Mouse (Mus musculus) CH12.LX (cell line): ENCODE measurements around the gene Rps26. TPM values are rescaled to one million over a fixed set of nuclear protein-coding genes. Genes with fewer than 3 reads are reported as not detected.

ENCODE experiments used
- DNase-seq: peaks from one replicate; pipeline ENCODE4 v3.0.0-alpha.2; 2013; ENCODE audit errors: extremely low read depth
- H3K27ac ChIP-seq: 2 replicates; pipeline ENCODE4 v1.5.1; 2012; ENCODE audit warnings: low read depth, mild to moderate bottlenecking, control low read depth, moderate library complexity; ENCODE audit not compliant: insufficient read depth
- H3K27me3 ChIP-seq: replicated peaks from 2 replicates; pipeline ENCODE3; 2012; ENCODE audit warnings: inconsistent platforms
- H3K36me3 ChIP-seq, 2 experiments: replicated peaks in 1 of 2; 2 replicates each; pipeline versions ENCODE3 to v1.6.1; 2012; ENCODE audit warnings: inconsistent platforms in 1 of 2, low read length in 1 of 2, mild to moderate bottlenecking in 1 of 2, mixed read lengths in 1 of 2, moderate library complexity in 1 of 2; ENCODE audit not compliant: control insufficient read depth in 1 of 2, insufficient read depth in 1 of 2
- H3K4me1 ChIP-seq, 2 experiments: 2 replicates each; pipeline ENCODE4 v1.6.1; 2012; ENCODE audit warnings: inconsistent platforms in 1 of 2, moderate library complexity in 1 of 2; ENCODE audit not compliant: insufficient read depth in 2 of 2, control insufficient read depth in 1 of 2
- H3K4me2 ChIP-seq: 2 replicates; pipeline ENCODE4 v1.6.1; 2012; ENCODE audit warnings: low read depth, mild to moderate bottlenecking, control low read depth; ENCODE audit not compliant: poor library complexity, insufficient read depth, severe bottlenecking
- H3K4me3 ChIP-seq, 3 experiments: fragments of 150-350 bp in 1 of 3; sonication (generic) in 1 of 3; replicated peaks in 1 of 3; 2 replicates each; pipeline versions ENCODE3 to v1.5.1; 2011 to 2012; ENCODE audit warnings: low read depth in 2 of 3, low read length in 2 of 3, mild to moderate bottlenecking in 2 of 3, moderate library complexity in 2 of 3, control low read depth in 1 of 3, improper control_type of control experiment in 1 of 3, inconsistent platforms in 1 of 3, mixed read lengths in 1 of 3; ENCODE audit not compliant: poor library complexity in 1 of 3
- H3K79me2 ChIP-seq: replicated peaks from 2 replicates; pipeline ENCODE4 v1.6.1; 2012; ENCODE audit warnings: mild to moderate bottlenecking, moderate library complexity; ENCODE audit not compliant: control insufficient read depth, poor library complexity, insufficient read depth, severe bottlenecking; ENCODE audit errors: extremely low read depth
- H3K9ac ChIP-seq: 2 replicates; pipeline ENCODE4 v1.6.1; 2012; ENCODE audit warnings: low read depth, mild to moderate bottlenecking, control low read depth, moderate library complexity; ENCODE audit not compliant: insufficient read depth
- H3K9me3 ChIP-seq: replicated peaks from 2 replicates; pipeline ENCODE3; 2012; ENCODE audit warnings: low read length, inconsistent platforms, mixed read lengths
- CTCF ChIP-seq, 2 experiments: IDR thresholded peaks in 1 of 2; conservative IDR thresholded peaks in 1 of 2; 2 replicates each; pipeline ENCODE4 v1.5.1; 2011 to 2012; ENCODE audit warnings: low read depth in 2 of 2, low read length in 2 of 2, improper control_type of control experiment in 1 of 2, inconsistent platforms in 1 of 2, mild to moderate bottlenecking in 1 of 2, moderate library complexity in 1 of 2
- JUN ChIP-seq: IDR thresholded peaks from 2 replicates; pipeline ENCODE4 v1.6.1; 2011; ENCODE audit warnings: low read depth, mild to moderate bottlenecking, low read length, improper control_type of control experiment, moderate library complexity; ENCODE audit not compliant: insufficient read depth
- SMC3 ChIP-seq: IDR thresholded peaks from 2 replicates; pipeline ENCODE4 v1.6.1; 2011; ENCODE audit warnings: low read depth, low read length, improper control_type of control experiment
- dilution Hi-C: fragments of 300-500 bp; cut with MboI; formaldehyde crosslinking; loops from 2 replicates; pipeline ENCODE4 v1.14.3; 2020; ENCODE audit warnings: low sequenced_read_pairs; ENCODE audit not compliant: extremely low pct_unique_long_range_greater_than_20kb, extremely low pct_ligation_motif_present
- in situ Hi-C: fragments of 300-500 bp; cut with MboI; formaldehyde crosslinking; loops from 3 replicates; pipeline ENCODE4 v1.14.3; 2019; ENCODE audit warnings: low sequenced_read_pairs, low pct_ligation_motif_present, low pct_unique_long_range_greater_than_20kb, mixed read lengths
- polyA plus RNA-seq: library from polyadenylated mRNA; unstranded; fragments of >175 nt; gene quantifications from 2 replicates; pipeline ENCODE4 v1.2.1, GENCODE M21; 2012; ENCODE audit warnings: low read depth; ENCODE audit not compliant: insufficient read length
- total RNA-seq, 2 experiments: library from RNA; depleted of rRNA; stranded (reverse); fragments of 300-350 nt in 1 of 2; fragments of >200 nt in 1 of 2; gene quantifications; 2 replicates each; pipeline ENCODE4 v1.2.3; 2012 to 2014

Rps26 gene
- total and polyA plus RNA-seq, 3 experiments = 1,906 to 2,987 (median 2,220) TPM

DNA sequence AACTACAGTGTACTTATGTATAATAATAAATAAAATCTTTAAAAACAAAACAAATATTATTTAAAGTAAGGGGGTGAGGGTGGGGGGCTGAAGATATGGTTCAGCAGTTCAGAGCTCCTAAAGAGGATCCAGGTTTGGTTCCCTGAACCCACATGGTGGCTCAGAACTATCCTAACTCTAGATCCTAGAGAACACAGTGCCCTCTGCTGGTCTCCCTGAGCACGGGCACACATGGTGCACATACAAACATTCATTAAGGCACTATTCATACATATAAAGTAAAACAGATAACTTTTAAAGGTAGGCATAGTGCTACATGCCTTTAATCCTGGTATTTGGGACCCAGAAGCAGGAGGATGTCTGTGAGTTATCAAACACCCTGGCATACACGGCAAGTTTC, 51.5 kb downstream of the Rps26 start:
- no peak for DNase-seq
- TF ChIP-seq JUN = no peak
- TF ChIP-seq CTCF (conservative IDR thresholded peaks at IDR 0.05 in 1 of 2, IDR thresholded peaks at IDR 0.05 in 1 of 2; ENCODE audit: low read depth in 2 of 2, low read length in 2 of 2) = peak; percentile 28 to 59; a peak in 3 of 4 replicates
- peak; percentile 23; the same call in 1 of the 2 replicates for TF ChIP-seq SMC3
- Histone ChIP-seq H3K9me3 (no peaks in the 10 kb centered on the region), H3K27me3 (no peaks in the 10 kb centered on the region), H3K36me3 (peaks cover 43 to 64% of the 10 kb centered on the region in 2 experiments), H3K4me3 (no peak overlapping the region), H3K4me2 (no peak overlapping the region), H3K79me2 (no peaks in the 10 kb centered on the region), H3K4me1 (peaks cover 7 to 12% of the 10 kb centered on the region in 2 experiments), H3K9ac (no peak overlapping the region), H3K27ac (no peak overlapping the region)
- in situ Hi-C loops (no loop called here), dilution Hi-C loops (no loop called here)

Other genes starting within 250 kb of the Rps26 start
Only the 20 nearest of the 24 such genes appear.
- 20.2 and 24.8 TPM in 2 replicates for gene Smarcc2, start 167.5 kb downstream of the Rps26 start, total RNA-seq (2012; rRNA removed)
- gene Smarcc2, start 167.5 kb downstream of the Rps26 start, total RNA-seq (2014; rRNA removed) = 6.1 and 7.5 TPM in 2 replicates
- gene Smarcc2, start 167.5 kb downstream of the Rps26 start, polyA plus RNA-seq = 39.8 and 42.6 TPM in 2 replicates
- gene Myl6, start 132.6 kb downstream of the Rps26 start, total RNA-seq (2012; rRNA removed) = 555 and 601 TPM in 2 replicates
- gene Myl6, start 132.6 kb downstream of the Rps26 start, total RNA-seq (2014; rRNA removed) = 560 and 610 TPM in 2 replicates
- gene Myl6, start 132.6 kb downstream of the Rps26 start, polyA plus RNA-seq = 366 and 413 TPM in 2 replicates
- gene Myl6b, start 128.1 kb downstream of the Rps26 start, total RNA-seq (2012; rRNA removed) = 2.5 and 2.6 TPM in 2 replicates
- gene Myl6b, start 128.1 kb downstream of the Rps26 start, total RNA-seq (2014; rRNA removed) = 0.39 and 1.1 TPM in 2 replicates
- 3.2 and 3.9 TPM in 2 replicates for gene Myl6b, start 128.1 kb downstream of the Rps26 start, polyA plus RNA-seq
- gene Esyt1, start 100.9 kb downstream of the Rps26 start, total RNA-seq (2012; rRNA removed) = 43.2 and 48.0 TPM in 2 replicates
- 20.2 and 20.6 TPM in 2 replicates for gene Esyt1, start 100.9 kb downstream of the Rps26 start, total RNA-seq (2014; rRNA removed)
- 33.0 and 38.2 TPM in 2 replicates for gene Esyt1, start 100.9 kb downstream of the Rps26 start, polyA plus RNA-seq
- gene Zc3h10, start 79.0 kb downstream of the Rps26 start, total RNA-seq (2012; rRNA removed) = 19.9 and 20.9 TPM in 2 replicates
- 16.2 TPM in 2 replicates for gene Zc3h10, start 79.0 kb downstream of the Rps26 start, total RNA-seq (2014; rRNA removed)
- gene Zc3h10, start 79.0 kb downstream of the Rps26 start, polyA plus RNA-seq = 14.4 and 14.6 TPM in 2 replicates
- gene Rpl41, start 77.4 kb downstream of the Rps26 start, total RNA-seq (2012; rRNA removed) = 7,686 and 8,549 TPM in 2 replicates
- 2,395 and 2,709 TPM in 2 replicates for gene Rpl41, start 77.4 kb downstream of the Rps26 start, total RNA-seq (2014; rRNA removed)
- gene Rpl41, start 77.4 kb downstream of the Rps26 start, polyA plus RNA-seq = 6,293 and 8,065 TPM in 2 replicates
- 133 and 166 TPM in 2 replicates for gene Pa2g4, start 60.8 kb downstream of the Rps26 start, total RNA-seq (2012; rRNA removed)
- 126 and 129 TPM in 2 replicates for gene Pa2g4, start 60.8 kb downstream of the Rps26 start, total RNA-seq (2014; rRNA removed)
- 550 and 650 TPM in 2 replicates for gene Pa2g4, start 60.8 kb downstream of the Rps26 start, polyA plus RNA-seq
- 12.6 and 13.2 TPM in 2 replicates for gene Erbb3, start 37.1 kb downstream of the Rps26 start, total RNA-seq (2012; rRNA removed)
- 11.3 and 13.0 TPM in 2 replicates for gene Erbb3, start 37.1 kb downstream of the Rps26 start, total RNA-seq (2014; rRNA removed)
- 7.4 and 7.7 TPM in 2 replicates for gene Erbb3, start 37.1 kb downstream of the Rps26 start, polyA plus RNA-seq
- 0.08 and 0.13 TPM in 2 replicates for gene Ikzf4, start 19.2 kb upstream of the Rps26 start, total RNA-seq (2012; rRNA removed)
- gene Ikzf4, start 19.2 kb upstream of the Rps26 start, total RNA-seq (2014; rRNA removed) = 0.09 TPM in 1 of 2 replicates, not detected in the other
- 0.57 and 1.5 TPM in 2 replicates for gene Ikzf4, start 19.2 kb upstream of the Rps26 start, polyA plus RNA-seq
- 8.3 and 10.5 TPM in 2 replicates for gene Suox, start 47.3 kb upstream of the Rps26 start, total RNA-seq (2012; rRNA removed)
- gene Suox, start 47.3 kb upstream of the Rps26 start, total RNA-seq (2014; rRNA removed) = 10.9 and 11.4 TPM in 2 replicates
- 9.0 TPM in 2 replicates for gene Suox, start 47.3 kb upstream of the Rps26 start, polyA plus RNA-seq
- gene Rab5b, start 69.5 kb upstream of the Rps26 start, total RNA-seq (2012; rRNA removed) = 22.0 and 27.4 TPM in 2 replicates
- 28.9 and 34.4 TPM in 2 replicates for gene Rab5b, start 69.5 kb upstream of the Rps26 start, total RNA-seq (2014; rRNA removed)
- gene Rab5b, start 69.5 kb upstream of the Rps26 start, polyA plus RNA-seq = 20.4 and 20.6 TPM in 2 replicates
- gene Pmel, start 77.4 kb upstream of the Rps26 start, total RNA-seq (2012; rRNA removed) = 7.1 and 7.6 TPM in 2 replicates
- gene Pmel, start 77.4 kb upstream of the Rps26 start, total RNA-seq (2014; rRNA removed) = 5.3 and 5.5 TPM in 2 replicates
- gene Pmel, start 77.4 kb upstream of the Rps26 start, polyA plus RNA-seq = 8.8 and 9.4 TPM in 2 replicates
- gene Cdk2, start 78.3 kb upstream of the Rps26 start, total RNA-seq (2012; rRNA removed) = 38.9 and 47.1 TPM in 2 replicates
- 79.3 and 86.9 TPM in 2 replicates for gene Cdk2, start 78.3 kb upstream of the Rps26 start, total RNA-seq (2014; rRNA removed)
- 75.3 and 89.2 TPM in 2 replicates for gene Cdk2, start 78.3 kb upstream of the Rps26 start, polyA plus RNA-seq
- gene Dgka, start 118.1 kb upstream of the Rps26 start, total RNA-seq (2012; rRNA removed) = 5.9 and 6.6 TPM in 2 replicates
- gene Dgka, start 118.1 kb upstream of the Rps26 start, total RNA-seq (2014; rRNA removed) = 3.4 TPM in 2 replicates
- 9.0 and 9.5 TPM in 2 replicates for gene Dgka, start 118.1 kb upstream of the Rps26 start, polyA plus RNA-seq
- 52.8 and 63.1 TPM in 2 replicates for gene Pym1, start 121.1 kb upstream of the Rps26 start, total RNA-seq (2012; rRNA removed)
- gene Pym1, start 121.1 kb upstream of the Rps26 start, total RNA-seq (2014; rRNA removed) = 84.9 and 87.8 TPM in 2 replicates
- 75.6 and 86.6 TPM in 2 replicates for gene Pym1, start 121.1 kb upstream of the Rps26 start, polyA plus RNA-seq
- 0.76 and 1.3 TPM in 2 replicates for gene Mmp19, start 164.2 kb upstream of the Rps26 start, total RNA-seq (2012; rRNA removed)
- gene Mmp19, start 164.2 kb upstream of the Rps26 start, total RNA-seq (2014; rRNA removed) = 0.39 and 0.50 TPM in 2 replicates
- 0.57 and 0.72 TPM in 2 replicates for gene Mmp19, start 164.2 kb upstream of the Rps26 start, polyA plus RNA-seq
- gene Dnajc14, start 177.3 kb upstream of the Rps26 start, total RNA-seq (2012; rRNA removed) = 33.4 and 33.7 TPM in 2 replicates
- gene Dnajc14, start 177.3 kb upstream of the Rps26 start, total RNA-seq (2014; rRNA removed) = 24.8 and 25.3 TPM in 2 replicates
- 32.6 and 32.8 TPM in 2 replicates for gene Dnajc14, start 177.3 kb upstream of the Rps26 start, polyA plus RNA-seq
- gene Tmem198b, start 177.6 kb upstream of the Rps26 start, total RNA-seq (2012; rRNA removed) = 1.2 and 2.0 TPM in 2 replicates
- 2.0 and 2.6 TPM in 2 replicates for gene Tmem198b, start 177.6 kb upstream of the Rps26 start, total RNA-seq (2014; rRNA removed)
- 4.5 and 4.7 TPM in 2 replicates for gene Tmem198b, start 177.6 kb upstream of the Rps26 start, polyA plus RNA-seq
- 75.4 and 94.6 TPM in 2 replicates for gene Sarnp, start 190.6 kb upstream of the Rps26 start, total RNA-seq (2012; rRNA removed)
- 170 and 198 TPM in 2 replicates for gene Sarnp, start 190.6 kb upstream of the Rps26 start, total RNA-seq (2014; rRNA removed)
- 201 and 283 TPM in 2 replicates for gene Sarnp, start 190.6 kb upstream of the Rps26 start, polyA plus RNA-seq
- gene Ormdl2, start 194.9 kb upstream of the Rps26 start, total RNA-seq (2012; rRNA removed) = 56.1 and 73.7 TPM in 2 replicates
- 116 and 123 TPM in 2 replicates for gene Ormdl2, start 194.9 kb upstream of the Rps26 start, total RNA-seq (2014; rRNA removed)
- gene Ormdl2, start 194.9 kb upstream of the Rps26 start, polyA plus RNA-seq = 52.1 and 65.8 TPM in 2 replicates